Mouse (Mus musculus) megakaryocyte, embryonic 14.5 days (primary cell): ENCODE data around the gene Tead4.

ENCODE experiments used
- FLI1 ChIP-seq: IDR thresholded peaks from 2 replicates; pipeline ENCODE4 v1.6.1; 2012; ENCODE audit warnings: low read length, inconsistent platforms, mixed read lengths
- GATA1 ChIP-seq: IDR thresholded peaks from 3 replicates; pipeline ENCODE4 v1.6.1; 2012; ENCODE audit warnings: mixed read lengths, low read length, inconsistent platforms, borderline replicate concordance

DNA sequence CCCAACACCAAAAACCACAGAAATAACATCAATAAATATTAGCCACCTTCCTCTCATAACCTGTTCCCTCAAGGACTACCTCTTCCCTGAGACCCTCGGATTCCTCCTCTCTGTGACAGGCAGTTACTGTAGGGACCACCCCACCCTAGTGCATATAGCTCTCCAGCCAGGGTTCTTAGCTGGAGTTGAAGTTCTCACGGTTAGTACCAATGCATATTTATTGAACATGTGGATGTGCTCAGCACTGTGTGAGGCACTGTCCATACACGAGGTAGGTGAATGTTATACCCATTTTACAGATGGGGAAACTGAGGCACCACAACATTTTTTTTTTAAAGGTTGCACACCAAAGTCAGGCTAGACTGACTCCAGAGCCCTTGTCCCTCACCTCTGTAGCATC lies 73.7 kb downstream of the Tead4 start:
- TF ChIP-seq FLI1 (no peak), GATA1 (no peak)
